Mouse (Mus musculus) hindbrain, embryonic 13.5 days (tissue): ENCODE data around the gene Sult1b1. TPM values are rescaled to one million over a fixed set of nuclear protein-coding genes. Genes with fewer than 3 reads are reported as not detected.

Source experiments
- ATAC-seq: fragments of 200-750 bp; cut with Nextera tagmentation; 2 replicates; pipeline ENCODE4 v1.8.0; 2017; ENCODE audit warnings: moderate TSS enrichment; ENCODE audit not compliant: low FRiP score
- H3K27ac ChIP-seq: fragments of 300-500 bp; sonication (generic); 2 replicates; pipeline ENCODE4 v1.5.1; 2015; ENCODE audit warnings: inconsistent platforms, mild to moderate bottlenecking, moderate library complexity
- H3K27me3 ChIP-seq: fragments of 300-500 bp; sonication (generic); 2 replicates; pipeline ENCODE4 v1.6.1; 2015; ENCODE audit warnings: mild to moderate bottlenecking, inconsistent platforms
- H3K36me3 ChIP-seq: fragments of 300-500 bp; sonication (generic); 2 replicates; pipeline ENCODE4 v1.6.1; 2015; ENCODE audit warnings: mild to moderate bottlenecking, inconsistent platforms
- H3K4me1 ChIP-seq: fragments of 300-500 bp; sonication (generic); replicated peaks from 2 replicates; pipeline ENCODE4 v1.6.1; 2015; ENCODE audit warnings: inconsistent platforms
- H3K4me2 ChIP-seq: fragments of 300-500 bp; sonication (generic); 2 replicates; pipeline ENCODE4 v1.6.1; 2015; ENCODE audit warnings: inconsistent platforms, mild to moderate bottlenecking, moderate library complexity
- H3K4me3 ChIP-seq: fragments of 300-500 bp; sonication (generic); 2 replicates; pipeline ENCODE4 v1.5.1; 2015; ENCODE audit warnings: mild to moderate bottlenecking, inconsistent platforms
- H3K9ac ChIP-seq: fragments of 300-500 bp; sonication (generic); 2 replicates; pipeline ENCODE4 v1.6.1; 2015; ENCODE audit warnings: mild to moderate bottlenecking, inconsistent platforms
- H3K9me3 ChIP-seq: fragments of 300-500 bp; sonication (generic); 2 replicates; pipeline ENCODE4 v1.6.1; 2016; ENCODE audit warnings: inconsistent platforms
- WGBS: fragments of 180-500 bp; shearing (Covaris S2); methylation state at CpG from one replicate; pipeline ENCODE4 v1.1.7; 2015; 5-methylcytosine and 5-hydroxymethylcytosine counted together
- polyA plus RNA-seq: library from polyadenylated mRNA; unstranded; fragments of >200 nt; fragmentation: Nextera tagmentation; extraction: Ambion mirVana; gene quantifications from 2 replicates; pipeline ENCODE4 v1.2.1, GENCODE M21; 2015

Sult1b1 gene
- not detected in 2 replicates for polyA plus RNA-seq

DNA sequence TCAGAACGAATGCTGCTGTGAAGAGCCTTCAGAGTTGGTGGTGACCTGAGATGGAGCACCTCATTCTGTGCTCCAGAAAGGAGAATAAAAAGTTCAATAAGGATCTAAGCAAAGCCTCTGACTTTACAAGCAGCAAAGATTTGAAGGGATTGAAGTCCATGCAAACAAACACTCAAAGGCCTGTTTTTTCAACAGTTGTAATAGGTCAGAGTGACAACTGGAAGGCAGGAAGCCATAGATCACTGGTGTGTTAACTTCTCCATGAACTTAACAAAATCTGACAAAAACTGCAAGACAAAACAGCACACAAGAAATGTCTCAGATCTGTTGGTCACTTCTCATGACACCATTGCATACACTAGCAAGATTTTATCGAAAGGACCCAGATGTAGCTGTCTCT, at the start of gene Sult1b1:
Gene Sult1b1 (minus strand): TSS at position 85 of the 400 bp plus-strand sequence.
- Histone ChIP-seq H3K27ac (no peak within 1 kb of the TSS), H3K36me3 (no peaks in the 10 kb centered on the region), H3K9ac (no peak within 1 kb of the TSS), H3K27me3 (no peaks in the 10 kb centered on the region), H3K4me3 (no peak within 1 kb of the TSS), H3K4me1 (no peaks in the 10 kb centered on the region), H3K4me2 (no peak within 1 kb of the TSS), H3K9me3 (no peaks in the 10 kb centered on the region)
- 94% methylated on average over 2 of the region's 2 CpGs for WGBS
- no peak for ATAC-seq

DNA sequence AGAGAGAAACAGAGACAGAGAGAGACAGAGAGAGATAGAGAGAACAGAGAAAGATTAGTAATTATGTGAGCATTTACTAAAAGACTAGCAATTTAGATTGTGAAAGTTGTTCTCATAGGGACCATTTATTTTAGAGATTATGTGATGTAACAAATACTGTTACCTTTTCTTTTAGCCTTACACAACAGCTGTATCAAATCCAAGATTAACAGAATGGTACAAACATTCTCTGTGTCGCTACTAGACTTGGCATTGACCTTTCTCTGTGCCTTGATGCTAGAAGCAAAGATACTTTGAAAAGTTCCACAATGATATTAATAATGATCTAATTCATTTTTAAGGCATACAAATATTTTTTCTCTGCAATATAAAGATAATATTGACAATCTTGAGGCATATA, 42.4 kb upstream of the Sult1b1 start:
- H3K9me3 ChIP-seq = no peaks in the 10 kb centered on the region
- no peaks in the 10 kb centered on the region for H3K27me3 ChIP-seq
- no peaks in the 10 kb centered on the region for H3K4me1 ChIP-seq
- no peak overlapping the region for H3K9ac ChIP-seq
- no peak overlapping the region for H3K4me2 ChIP-seq
- H3K27ac ChIP-seq = no peak overlapping the region
- H3K36me3 ChIP-seq = no peaks in the 10 kb centered on the region
- no peak for ATAC-seq
- H3K4me3 ChIP-seq = no peak overlapping the region
- WGBS = 81% methylated on average over 1 of the region's 1 CpGs

DNA sequence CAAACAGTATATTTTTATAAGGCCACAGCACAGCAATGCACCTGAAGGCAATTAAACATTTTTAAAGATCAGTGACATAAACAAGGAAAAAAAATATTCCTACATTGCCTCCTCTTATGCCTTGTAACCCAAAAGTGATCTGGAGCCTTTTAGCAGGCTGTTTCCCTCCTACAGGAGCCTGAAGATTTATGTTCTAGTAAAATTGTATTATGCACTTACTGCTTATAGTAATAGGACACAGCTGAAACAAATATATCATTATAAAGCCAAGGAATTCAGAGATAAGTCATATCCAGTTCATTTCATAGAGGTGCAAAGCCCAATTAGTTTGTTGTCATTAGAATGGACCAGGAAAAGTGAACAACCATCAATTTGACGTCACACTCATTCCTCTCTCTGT, 36.2 kb upstream of the Sult1b1 start:
- Histone ChIP-seq H3K9ac (no peak overlapping the region), H3K27ac (no peak overlapping the region), H3K36me3 (no peaks in the 10 kb centered on the region), H3K9me3 (no peaks in the 10 kb centered on the region), H3K4me1 (no peaks in the 10 kb centered on the region), H3K4me2 (no peak overlapping the region), H3K4me3 (no peak overlapping the region), H3K27me3 (no peaks in the 10 kb centered on the region)
- 71% methylated on average over 1 of the region's 1 CpGs for WGBS
- ATAC-seq = no peak

DNA sequence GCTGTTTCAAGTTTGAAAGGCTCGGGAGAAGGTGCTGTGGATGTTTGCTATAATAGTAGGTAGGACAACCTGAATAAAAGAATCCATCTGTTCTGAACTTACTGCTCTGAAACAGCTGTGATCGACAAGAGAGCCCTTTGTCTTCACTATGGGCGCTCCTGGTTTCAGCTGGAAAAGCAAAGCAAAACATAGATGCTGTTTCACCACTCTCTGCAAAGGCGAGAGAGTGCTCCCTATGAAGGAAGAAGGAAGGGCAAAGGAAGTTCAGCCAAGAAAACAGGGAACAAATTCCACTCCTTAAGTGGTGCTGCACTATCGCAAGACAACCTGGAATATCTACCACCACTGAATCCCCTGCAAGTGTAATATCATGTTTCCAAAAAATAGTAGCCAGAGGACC, 35.5 kb upstream of the Sult1b1 start:
- H3K36me3 ChIP-seq = no peaks in the 10 kb centered on the region
- H3K4me2 ChIP-seq = no peak overlapping the region
- no peak overlapping the region for H3K9ac ChIP-seq
- no peak overlapping the region for H3K4me3 ChIP-seq
- 67% methylated on average over 5 of the region's 5 CpGs for WGBS
- H3K27ac ChIP-seq = no peak overlapping the region
- H3K4me1 ChIP-seq = no peaks in the 10 kb centered on the region
- no peak for ATAC-seq
- no peaks in the 10 kb centered on the region for H3K9me3 ChIP-seq
- H3K27me3 ChIP-seq = no peaks in the 10 kb centered on the region

DNA sequence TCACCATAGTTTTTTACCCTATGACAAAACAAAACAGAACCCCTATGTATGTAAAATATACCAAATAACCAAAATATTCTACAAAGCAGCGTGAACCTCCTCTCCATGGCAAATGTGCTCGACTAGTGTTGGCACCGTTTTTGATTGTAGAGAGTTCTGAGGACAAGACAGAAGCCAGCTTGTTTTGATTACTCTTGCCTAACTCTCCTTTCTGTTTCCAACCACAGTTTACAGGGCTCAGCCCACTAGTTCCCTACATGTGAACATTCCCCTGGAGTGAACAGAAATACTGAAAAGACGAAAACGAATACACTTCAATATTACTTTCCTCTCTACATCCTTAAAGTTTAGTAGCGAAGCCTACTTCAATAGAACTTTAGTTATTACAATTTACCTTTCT, 34.8 kb upstream of the Sult1b1 start:
- H3K4me2 ChIP-seq = no peak overlapping the region
- H3K27me3 ChIP-seq = no peaks in the 10 kb centered on the region
- H3K9me3 ChIP-seq = no peaks in the 10 kb centered on the region
- no peak overlapping the region for H3K9ac ChIP-seq
- no peaks in the 10 kb centered on the region for H3K36me3 ChIP-seq
- H3K27ac ChIP-seq = no peak overlapping the region
- no peak overlapping the region for H3K4me3 ChIP-seq
- ATAC-seq = no peak
- no peaks in the 10 kb centered on the region for H3K4me1 ChIP-seq
- WGBS = 90% methylated on average over 6 of the region's 6 CpGs

DNA sequence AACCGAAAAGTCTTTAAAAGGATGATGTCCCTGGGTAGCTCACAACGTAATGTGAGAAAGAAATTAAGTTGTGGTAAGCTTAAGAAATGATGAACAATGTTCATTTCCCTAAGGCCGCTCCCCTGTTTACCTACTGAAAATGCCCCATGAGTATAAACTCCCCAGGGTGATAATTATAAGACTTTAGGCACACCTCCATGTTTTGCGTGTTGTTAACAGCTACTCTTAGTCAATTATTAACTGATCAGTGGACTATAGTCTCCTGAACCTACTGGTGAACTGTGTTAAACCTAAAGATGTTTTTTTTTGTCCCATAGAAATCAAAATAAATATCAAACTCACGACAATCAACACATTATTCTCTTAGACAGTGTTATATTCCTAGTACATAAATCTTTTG, 30.9 kb upstream of the Sult1b1 start, which contains the start of gene Sult1d1:
Gene Sult1d1 (minus strand): TSS at position 183 of the 400 bp plus-strand sequence.
- WGBS = 83% methylated on average over 5 of the region's 5 CpGs
- no peak within 1 kb of the TSS for H3K4me2 ChIP-seq
- no peaks in the 10 kb centered on the region for H3K9me3 ChIP-seq
- H3K4me3 ChIP-seq = no peak within 1 kb of the TSS
- no peaks in the 10 kb centered on the region for H3K27me3 ChIP-seq
- no peak for ATAC-seq
- H3K27ac ChIP-seq = no peak within 1 kb of the TSS
- H3K9ac ChIP-seq = no peak within 1 kb of the TSS
- H3K4me1 ChIP-seq = no peaks in the 10 kb centered on the region
- H3K36me3 ChIP-seq = no peaks in the 10 kb centered on the region

DNA sequence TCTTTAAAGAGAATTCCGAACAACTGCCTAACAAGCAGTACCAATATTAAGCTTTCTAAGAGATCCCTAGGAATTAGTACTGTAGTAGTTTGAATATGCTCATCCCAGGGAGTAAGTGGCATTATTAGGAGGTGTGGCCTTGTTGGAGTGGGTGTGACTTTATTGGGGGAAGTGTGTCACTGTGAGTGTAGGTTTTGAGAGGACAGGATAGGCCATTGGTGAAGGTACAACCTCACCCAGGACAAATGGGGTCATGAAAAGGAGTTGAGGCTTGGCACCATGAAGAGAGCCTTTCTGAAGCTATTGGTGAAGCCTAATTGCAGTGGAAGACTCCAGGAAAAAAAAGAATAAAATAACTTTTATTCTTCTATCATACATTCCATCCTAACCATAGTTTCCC, 29.3 kb upstream of the Sult1b1 start:
- H3K4me1 ChIP-seq = no peaks in the 10 kb centered on the region
- H3K9ac ChIP-seq = no peak overlapping the region
- WGBS = 92% methylated on average over 1 of the region's 1 CpGs
- H3K4me2 ChIP-seq = no peak overlapping the region
- H3K27me3 ChIP-seq = no peaks in the 10 kb centered on the region
- H3K27ac ChIP-seq = no peak overlapping the region
- H3K4me3 ChIP-seq = no peak overlapping the region
- no peaks in the 10 kb centered on the region for H3K36me3 ChIP-seq
- no peak for ATAC-seq
- H3K9me3 ChIP-seq = no peaks in the 10 kb centered on the region

DNA sequence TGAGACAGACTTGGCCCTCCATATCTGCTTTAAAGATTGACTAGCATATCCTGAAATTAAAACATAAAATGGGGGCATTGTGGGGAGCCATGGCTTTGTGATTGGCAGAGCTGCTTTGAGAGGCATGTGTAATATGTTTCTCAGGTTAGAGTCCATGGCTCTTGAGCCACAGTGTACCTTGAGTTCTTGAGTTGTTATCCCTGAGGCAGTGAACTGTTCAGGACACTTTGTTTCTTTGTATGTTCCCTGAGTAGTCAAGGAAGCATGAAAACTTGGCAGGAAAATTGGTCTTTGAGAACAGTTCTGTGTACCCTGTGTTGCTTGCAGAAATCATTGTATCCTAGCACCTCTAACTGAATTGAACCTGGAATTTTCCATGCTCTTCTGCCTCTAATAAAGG, 25.0 kb upstream of the Sult1b1 start:
- Histone ChIP-seq H3K4me3 (no peak overlapping the region), H3K9ac (no peak overlapping the region), H3K4me2 (no peak overlapping the region), H3K27ac (no peak overlapping the region), H3K4me1 (no peaks in the 10 kb centered on the region), H3K36me3 (no peaks in the 10 kb centered on the region), H3K27me3 (no peaks in the 10 kb centered on the region), H3K9me3 (no peaks in the 10 kb centered on the region)
- ATAC-seq = no peak

DNA sequence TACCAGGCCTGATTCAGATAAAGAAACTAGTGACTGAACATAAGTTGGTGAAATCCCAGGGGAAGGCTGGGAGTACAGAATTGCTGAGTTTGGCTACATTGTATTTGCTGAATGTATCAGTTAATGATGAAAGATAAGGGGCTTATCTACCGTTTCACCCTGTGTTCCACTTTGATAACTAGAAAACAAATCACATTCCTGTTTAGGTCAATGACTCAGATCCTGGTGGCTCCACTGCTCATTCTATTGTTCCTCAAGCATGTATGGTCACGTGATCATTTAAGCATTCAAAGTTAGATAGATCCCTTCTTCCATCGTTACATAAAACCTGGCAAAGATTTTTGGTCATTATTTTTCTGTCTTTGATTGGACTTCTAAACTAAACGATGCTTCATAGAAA, 24.5 kb upstream of the Sult1b1 start:
- no peak overlapping the region for H3K4me2 ChIP-seq
- no peaks in the 10 kb centered on the region for H3K27me3 ChIP-seq
- no peak overlapping the region for H3K27ac ChIP-seq
- WGBS = 80% methylated on average over 4 of the region's 4 CpGs
- no peak overlapping the region for H3K4me3 ChIP-seq
- H3K9ac ChIP-seq = no peak overlapping the region
- ATAC-seq = no peak
- H3K36me3 ChIP-seq = no peaks in the 10 kb centered on the region
- H3K9me3 ChIP-seq = no peaks in the 10 kb centered on the region
- no peaks in the 10 kb centered on the region for H3K4me1 ChIP-seq

DNA sequence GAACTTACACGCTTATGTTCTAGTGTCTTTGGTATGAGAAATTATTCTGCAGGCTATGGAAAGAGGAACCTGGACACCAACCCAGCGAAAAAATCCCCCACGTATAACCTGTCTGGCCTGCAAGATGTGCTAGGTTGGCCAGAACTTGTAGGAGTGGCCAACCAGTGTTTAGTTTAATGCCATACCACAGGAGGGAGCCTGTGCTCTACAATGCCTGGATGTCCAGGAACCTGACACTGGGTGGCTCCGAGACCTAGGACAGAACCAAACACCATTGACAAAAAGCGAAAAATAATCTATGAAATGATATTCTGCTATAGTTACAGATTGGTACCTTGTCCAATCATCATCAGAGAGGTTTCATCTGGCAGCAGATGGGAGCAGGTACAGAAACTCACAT, 22.1 kb upstream of the Sult1b1 start:
- H3K4me1 ChIP-seq = no peaks in the 10 kb centered on the region
- no peak overlapping the region for H3K9ac ChIP-seq
- H3K27ac ChIP-seq = no peak overlapping the region
- no peak for ATAC-seq
- WGBS = 79% methylated on average over 5 of the region's 5 CpGs
- H3K4me3 ChIP-seq = no peak overlapping the region
- no peaks in the 10 kb centered on the region for H3K27me3 ChIP-seq
- no peaks in the 10 kb centered on the region for H3K9me3 ChIP-seq
- H3K4me2 ChIP-seq = no peak overlapping the region
- H3K36me3 ChIP-seq = no peaks in the 10 kb centered on the region

DNA sequence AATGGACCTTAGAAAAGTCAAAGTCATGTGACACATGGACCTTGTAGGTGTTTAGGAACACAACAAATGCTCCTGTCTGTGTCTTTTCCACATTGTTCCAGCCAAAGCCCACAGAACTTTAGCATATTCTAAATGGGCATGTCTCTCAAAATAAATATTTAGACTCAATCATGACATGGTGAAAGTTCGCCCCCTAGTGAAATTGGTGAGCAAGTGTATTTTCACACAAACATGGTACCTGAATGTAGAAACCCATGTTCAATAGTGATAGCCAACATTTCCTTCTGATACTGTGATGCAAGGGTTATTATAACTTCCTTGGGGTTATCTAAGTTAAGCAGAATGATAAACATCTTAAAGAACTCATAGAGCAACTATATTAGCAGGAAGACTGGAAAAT, 12.9 kb upstream of the Sult1b1 start:
- no peak for ATAC-seq
- H3K36me3 ChIP-seq = no peaks in the 10 kb centered on the region
- no peak overlapping the region for H3K9ac ChIP-seq
- no peak overlapping the region for H3K27ac ChIP-seq
- H3K27me3 ChIP-seq = no peaks in the 10 kb centered on the region
- WGBS = 38% methylated on average over 1 of the region's 1 CpGs
- H3K9me3 ChIP-seq = no peaks in the 10 kb centered on the region
- H3K4me2 ChIP-seq = no peak overlapping the region
- no peak overlapping the region for H3K4me3 ChIP-seq
- no peaks in the 10 kb centered on the region for H3K4me1 ChIP-seq

DNA sequence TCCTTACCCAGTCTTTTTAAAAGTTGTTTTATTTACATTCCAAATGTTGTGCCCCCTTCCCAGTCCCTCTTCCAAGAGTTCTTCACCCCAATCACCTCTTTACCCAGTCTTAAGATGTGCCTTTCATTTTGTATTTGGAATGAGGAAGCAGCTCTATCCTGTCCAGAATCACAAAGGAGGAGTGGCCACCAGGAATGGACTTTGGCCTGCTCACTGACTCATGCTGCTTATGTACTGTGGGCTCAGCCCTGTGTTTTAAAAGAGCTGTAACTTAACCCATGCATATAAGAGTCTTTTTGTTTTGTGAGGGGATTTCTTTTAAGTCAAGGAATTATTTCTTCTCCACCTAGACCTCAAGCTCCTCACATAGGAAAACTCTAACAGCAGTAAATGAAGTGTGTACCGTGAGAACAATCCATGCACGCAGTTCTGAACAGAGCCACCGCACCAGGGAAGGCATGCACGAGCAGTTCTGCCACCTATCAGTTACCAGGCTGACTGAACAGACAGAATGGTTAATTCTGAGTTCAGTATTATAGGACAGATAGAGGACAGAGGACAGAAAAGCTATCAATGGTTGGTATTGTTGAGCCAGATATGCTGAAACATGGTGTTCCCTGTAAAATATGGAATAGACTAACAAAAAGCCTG, 1.9 kb downstream of the Sult1b1 start:
- 69% methylated on average over 4 of the region's 4 CpGs for WGBS
- no peak overlapping the region for H3K4me2 ChIP-seq
- no peaks in the 10 kb centered on the region for H3K9me3 ChIP-seq

DNA sequence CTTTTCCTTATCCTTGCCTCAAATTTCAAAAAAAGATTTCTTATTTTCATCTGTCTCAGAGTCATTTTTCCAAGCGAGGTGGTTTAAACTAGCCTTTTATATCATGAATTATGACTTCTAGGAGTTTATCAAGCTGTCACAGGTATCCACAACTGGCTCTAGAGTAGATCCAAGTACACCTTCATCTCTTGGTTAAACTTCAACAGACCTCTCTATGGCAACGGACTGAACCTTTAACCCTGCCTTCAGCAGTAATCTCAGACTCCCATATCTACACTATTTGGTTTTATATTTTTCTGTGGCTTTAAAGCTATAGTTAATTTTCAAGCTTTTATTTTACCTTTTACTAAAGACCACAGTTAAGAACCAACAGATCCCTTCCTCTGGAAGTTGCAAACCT, 5.7 kb downstream of the Sult1b1 start:
- Histone ChIP-seq H3K9me3 (no peaks in the 10 kb centered on the region), H3K27ac (no peak overlapping the region), H3K4me2 (no peak overlapping the region), H3K4me3 (no peak overlapping the region), H3K36me3 (no peaks in the 10 kb centered on the region), H3K9ac (no peak overlapping the region), H3K4me1 (no peaks in the 10 kb centered on the region), H3K27me3 (no peaks in the 10 kb centered on the region)
- WGBS = 77% methylated on average over 2 of the region's 2 CpGs
- no peak for ATAC-seq

More for the DNA sequence above, 1.9 kb downstream of the Sult1b1 start:
- Histone ChIP-seq H3K4me3 (no peak overlapping the region), H3K36me3 (no peaks in the 10 kb centered on the region), H3K27ac (no peak overlapping the region), H3K27me3 (no peaks in the 10 kb centered on the region), H3K9ac (no peak overlapping the region), H3K4me1 (no peaks in the 10 kb centered on the region)
- ATAC-seq = no peak
